20 mouse cellular contexts compared by ENCODE assay signal in genomic region chr15:8661856-8662255, GRCm38 (mm10). TPM values are rescaled to one million over a fixed set of nuclear protein-coding genes. Genes with fewer than 3 reads are reported as not detected.
A peak's percentile ranks its signal among the peaks of the same experiment; 100 is the strongest.
DNase-seq lines count a peak whose midpoint lies in the region; ATAC-seq and TF ChIP-seq lines count a peak whose summit lies in the region.
"Had no signal": no experiment of that assay in that cellular context is flagged by ENCODE, and none has a peak within 500 bp of the region (broad histone marks: within the 10 kb centered on the region; RNA-seq: fewer than 3 reads in every experiment).

No protein-coding gene starts in this region.

- peaks cover 76% of the 10 kb centered on the region for H3K4me1 ChIP-seq in heart, embryonic 13.5 days
- H3K4me1 ChIP-seq in heart, adult 2 months (ENCODE audit: control insufficient read depth, insufficient read depth, low read length): peaks cover 9% of the 10 kb centered on the region
- peaks cover 46% of the 10 kb centered on the region for H3K4me1 ChIP-seq in embryonic facial prominence, embryonic 10.5 days
- no peaks in the 10 kb centered on the region for H3K4me1 ChIP-seq in liver, postnatal 0 days (ENCODE audit: insufficient read depth)
- peaks cover 21% of the 10 kb centered on the region for H3K4me1 ChIP-seq in kidney, embryonic 16.5 days (ENCODE audit: insufficient read depth, low read length)
- H3K4me1 ChIP-seq in neural tube, embryonic 15.5 days: peaks cover 40% of the 10 kb centered on the region

- no peaks in the 10 kb centered on the region for H3K9me3 ChIP-seq in heart, embryonic 13.5 days
- no peaks in the 10 kb centered on the region for H3K9me3 ChIP-seq in embryonic facial prominence, embryonic 10.5 days
- no peaks in the 10 kb centered on the region for H3K9me3 ChIP-seq in liver, postnatal 0 days (ENCODE audit: low read length)
- H3K9me3 ChIP-seq in kidney, embryonic 16.5 days (ENCODE audit: low read length): no peaks in the 10 kb centered on the region
- H3K9me3 ChIP-seq in neural tube, embryonic 15.5 days (replicated peaks): no peaks in the 10 kb centered on the region
- H3K9me3 ChIP-seq: hindbrain, embryonic 13.5 days had no signal

- no peaks in the 10 kb centered on the region for H3K79me2 ChIP-seq in heart, adult 2 months (replicated peaks; ENCODE audit: control insufficient read depth, insufficient read depth, low read length)

- TF ChIP-seq POLR2A in heart, adult 2 months (IDR thresholded peaks at IDR 0.05; ENCODE audit: insufficient read depth, low read depth, low read length): no peak

- intact Hi-C loops in heart, adult 2 months (cut with DNase I): loop anchor here (5.0 kb wide), 1 partner anchor 50 kb away; the partner anchor contains the start of gene Slc1a3

- no peaks in the 10 kb centered on the region for H3K36me3 ChIP-seq in heart, embryonic 13.5 days
- no peaks in the 10 kb centered on the region for H3K36me3 ChIP-seq in heart, adult 2 months (ENCODE audit: control insufficient read depth, insufficient read depth, low read length)
- H3K36me3 ChIP-seq in embryonic facial prominence, embryonic 10.5 days (replicated peaks): no peaks in the 10 kb centered on the region
- no peaks in the 10 kb centered on the region for H3K36me3 ChIP-seq in liver, postnatal 0 days (replicated peaks; ENCODE audit: insufficient read depth, low read length)
- no peaks in the 10 kb centered on the region for H3K36me3 ChIP-seq in kidney, embryonic 16.5 days (ENCODE audit: insufficient read depth, low read length)
- H3K36me3 ChIP-seq in neural tube, embryonic 15.5 days: no peaks in the 10 kb centered on the region
- H3K36me3 ChIP-seq: hindbrain, embryonic 13.5 days had no signal

- H3K27ac ChIP-seq in heart, embryonic 13.5 days (replicated peaks): peak overlapping the region; percentile 39
- H3K27ac ChIP-seq in heart, adult 2 months: no peak overlapping the region
- peak overlapping the region; percentile 6; the same call in 1 of the 2 replicates for H3K27ac ChIP-seq in embryonic facial prominence, embryonic 10.5 days (replicated peaks)
- H3K27ac ChIP-seq in liver, postnatal 0 days (ENCODE audit: low read depth): no peak overlapping the region
- H3K27ac ChIP-seq in kidney, embryonic 16.5 days (ENCODE audit: low read length): no peak overlapping the region
- H3K27ac ChIP-seq in neural tube, embryonic 15.5 days (replicated peaks): no peak overlapping the region
- H3K27ac ChIP-seq: left cerebral cortex, adult 2 months had no signal

- no peak for DNase-seq in heart, adult 2 months
- DNase-seq in MEL-GATA-1-ER (ENCODE audit: extremely low read depth, low read depth): peak; percentile 48
- no peak for DNase-seq in embryonic facial prominence, embryonic 10.5 days (ENCODE audit: low spot score)
- no peak for DNase-seq in liver, postnatal 0 days
- DNase-seq: adrenal gland, adult 8-10 months; B cell, adult 2 months; cerebellum, postnatal 10 days; kidney, adult 8-10 months; kidney, postnatal 25 days; layer of hippocampus, adult 9-11 months; lung, adult 2 months; right cerebral cortex, adult 18-20 months; thymus, adult 18-20 months; thymus, postnatal 4 days had no signal

- no peak for ATAC-seq in heart, embryonic 13.5 days (ENCODE audit: extremely low read depth, insufficient number of reproducible peaks, low FRiP score, low TSS enrichment)
- no peak; the same call in 1 of the 2 replicates for ATAC-seq in liver, postnatal 0 days
- ATAC-seq in kidney, embryonic 16.5 days (ENCODE audit: low FRiP score, low TSS enrichment): no peak
- no peak for ATAC-seq in neural tube, embryonic 15.5 days (ENCODE audit: low FRiP score)
- ATAC-seq: Patski had no signal

- no peak overlapping the region for H3K4me3 ChIP-seq in heart, embryonic 13.5 days
- no peak overlapping the region for H3K4me3 ChIP-seq in heart, adult 2 months
- no peak overlapping the region for H3K4me3 ChIP-seq in embryonic facial prominence, embryonic 10.5 days
- no peak overlapping the region for H3K4me3 ChIP-seq in liver, postnatal 0 days (ENCODE audit: low read depth, low read length)
- no peak overlapping the region for H3K4me3 ChIP-seq in kidney, embryonic 16.5 days (ENCODE audit: low read length)
- no peak overlapping the region for H3K4me3 ChIP-seq in neural tube, embryonic 15.5 days (replicated peaks)
- H3K4me3 ChIP-seq: hindbrain, embryonic 13.5 days; left cerebral cortex, adult 2 months had no signal

- WGBS in heart, embryonic 13.5 days: 20% methylated on average over 6 of the region's 6 CpGs
- 29% methylated on average over 6 of the region's 6 CpGs for WGBS in heart, adult 2 months
- WGBS in embryonic facial prominence, embryonic 10.5 days: 65% methylated on average over 6 of the region's 6 CpGs
- WGBS in liver, postnatal 0 days (ENCODE audit: insufficient replicate concordance): 12% methylated on average over 6 of the region's 6 CpGs
- WGBS in kidney, embryonic 16.5 days: 56% methylated on average over 6 of the region's 6 CpGs
- WGBS in neural tube, embryonic 15.5 days: 70% methylated on average over 6 of the region's 6 CpGs

- H3K4me2 ChIP-seq in heart, embryonic 13.5 days: peak overlapping the region; percentile 9; the same call in 1 of the 2 replicates
- no peak overlapping the region for H3K4me2 ChIP-seq in liver, postnatal 0 days (ENCODE audit: low read depth, low read length)
- no peak overlapping the region for H3K4me2 ChIP-seq in kidney, embryonic 16.5 days (replicated peaks; ENCODE audit: low read depth, low read length)
- no peak overlapping the region for H3K4me2 ChIP-seq in neural tube, embryonic 15.5 days
- H3K4me2 ChIP-seq: hindbrain, embryonic 13.5 days had no signal

- TF ChIP-seq CTCF in heart, adult 2 months (IDR thresholded peaks at IDR 0.05): no peak
- no peak for TF ChIP-seq CTCF in liver, postnatal 0 days (IDR thresholded peaks at IDR 0.05; ENCODE audit: low read depth)

- TF ChIP-seq EP300 in heart, adult 2 months (IDR thresholded peaks at IDR 0.05; ENCODE audit: insufficient read depth, low read depth, low read length): no peak
- peak; percentile 66 for TF ChIP-seq EP300 in liver, postnatal 0 days (IDR thresholded peaks at IDR 0.05; ENCODE audit: low read depth)

- peak overlapping the region; percentile 24; the same call in 1 of the 2 replicates for H3K9ac ChIP-seq in heart, embryonic 13.5 days
- H3K9ac ChIP-seq in heart, adult 2 months (ENCODE audit: low read depth, low read length): no peak overlapping the region
- H3K9ac ChIP-seq in liver, postnatal 0 days (replicated peaks): no peak overlapping the region
- H3K9ac ChIP-seq in kidney, embryonic 16.5 days (replicated peaks; ENCODE audit: low read length): no peak overlapping the region
- no peak overlapping the region for H3K9ac ChIP-seq in neural tube, embryonic 15.5 days (replicated peaks)
- H3K9ac ChIP-seq: hindbrain, embryonic 13.5 days had no signal

- H3K27me3 ChIP-seq in heart, embryonic 13.5 days (replicated peaks): no peaks in the 10 kb centered on the region
- no peaks in the 10 kb centered on the region for H3K27me3 ChIP-seq in heart, adult 2 months (ENCODE audit: control insufficient read depth, insufficient read depth, low read length)
- H3K27me3 ChIP-seq in embryonic facial prominence, embryonic 10.5 days (replicated peaks; ENCODE audit: low read depth, poor library complexity, severe bottlenecking): no peaks in the 10 kb centered on the region
- H3K27me3 ChIP-seq in liver, postnatal 0 days (ENCODE audit: insufficient read depth, low read length): 0 out of 2 replicates have a peak, but pooled peaks cover 2% of the 10 kb centered on the region
- H3K27me3 ChIP-seq in kidney, embryonic 16.5 days (ENCODE audit: insufficient read depth, low read length): no peaks in the 10 kb centered on the region
- H3K27me3 ChIP-seq in neural tube, embryonic 15.5 days (replicated peaks): no peaks in the 10 kb centered on the region
- H3K27me3 ChIP-seq: hindbrain, embryonic 13.5 days; Patski had no signal

RNA-seq across cellular contexts. Expression of gene Slc1a3, which starts 48.7 kb away (rescaled TPM):
- 12.7 and 14.8 TPM in 2 replicates for polyA plus RNA-seq in heart, embryonic 13.5 days (2015; fragmentation: Nextera tagmentation; extraction: Ambion mirVana)
- 1 to 10 TPM; 1.6 to 1.9 TPM for total RNA-seq in heart, adult 2 months (2021)
- 2.5 and 5.3 TPM in 2 replicates for polyA plus RNA-seq in heart, adult 2 months (2012; rRNA removed)
- 24.2 and 25.7 TPM in 2 replicates for polyA plus RNA-seq in embryonic facial prominence, embryonic 10.5 days (2016; fragmentation: Nextera tagmentation; extraction: Ambion mirVana)
- polyA plus RNA-seq in liver, postnatal 0 days (2015; fragmentation: Nextera tagmentation; extraction: Ambion mirVana): 0.13 and 0.15 TPM in 2 replicates
- polyA plus RNA-seq in kidney, embryonic 16.5 days (2015; fragmentation: Nextera tagmentation; extraction: Ambion mirVana): 14.6 and 18.0 TPM in 2 replicates
- polyA plus RNA-seq in neural tube, embryonic 15.5 days (2015; fragmentation: Nextera tagmentation; extraction: Ambion mirVana): 169 and 174 TPM in 2 replicates

Comparison
In these comparisons a context has a peak if more than half of its experiments do, and no peak if none do; other contexts are left out.
1. H3K27ac ChIP-seq: peak in heart, embryonic 13.5 days (single experiment) and embryonic facial prominence, embryonic 10.5 days (single experiment); none in heart, adult 2 months (single experiment), liver, postnatal 0 days (single experiment), kidney, embryonic 16.5 days (single experiment) and neural tube, embryonic 15.5 days (single experiment).